Mouse (Mus musculus) layer of hippocampus, postnatal 25 days (tissue): ENCODE data around the gene Gart. TPM values are rescaled to one million over a fixed set of nuclear protein-coding genes. Genes with fewer than 3 reads are reported as not detected.

ENCODE experiments used
- DNase-seq, 2 experiments: peaks; one replicate each; pipeline ENCODE4 v3.0.0; 2022; ENCODE audit warnings: mixed read lengths in 2 of 2, low spot score in 1 of 2; ENCODE audit errors: extremely low spot score in 1 of 2
- total RNA-seq, 2 experiments: library from RNA; stranded (reverse); gene quantifications; 2 replicates each; pipeline ENCODE4 v1.2.3; 2021

Gart gene
- 10 to 100 TPM; 46.6 to 47.7 TPM for total RNA-seq

GRCm38 (mm10) chr16:91646681-91647419 lies at the start of gene Gart:
Gene Gart, minus strand, starts transcription at chr16:91646952.
- peak; percentile 78 to 87 for DNase-seq

- no peak for DNase-seq
Measured at GRCm38 (mm10) chr16:91695108-91695755, 48.5 kb upstream of the Gart start.

GRCm38 (mm10) chr16:91694455-91695084 lies 47.8 kb upstream of the Gart start:
- peak; percentile 43 to 78 for DNase-seq

- DNase-seq, result no peak
Measured at GRCm38 (mm10) chr16:91689791-91690190, 43.0 kb upstream of the Gart start.

GRCm38 (mm10) chr16:91688619-91689334 lies 42.0 kb upstream of the Gart start, which contains the start of gene Donson:
Gene Donson, minus strand, starts transcription at chr16:91688770.
- DNase-seq, result peak; percentile 86 to 89

GRCm38 (mm10) chr16:91688023-91688618 lies 41.4 kb upstream of the Gart start:
- DNase-seq, result no peak

GRCm38 (mm10) chr16:91686369-91686768 lies 39.6 kb upstream of the Gart start:
- no peak for DNase-seq

GRCm38 (mm10) chr16:91685526-91685925 lies 38.8 kb upstream of the Gart start:
- no peak for DNase-seq

GRCm38 (mm10) chr16:91680656-91681055 lies 33.9 kb upstream of the Gart start:
- no peak for DNase-seq

GRCm38 (mm10) chr16:91678147-91678911 lies 31.6 kb upstream of the Gart start:
- DNase-seq, result no peak

GRCm38 (mm10) chr16:91674500-91674899 lies 27.7 kb upstream of the Gart start:
- no peak for DNase-seq

GRCm38 (mm10) chr16:91663795-91664194 lies 17.0 kb upstream of the Gart start:
- no peak for DNase-seq

GRCm38 (mm10) chr16:91662336-91662735 lies 15.6 kb upstream of the Gart start:
- no peak for DNase-seq

- DNase-seq, result no peak
Measured at GRCm38 (mm10) chr16:91661397-91661796, 14.6 kb upstream of the Gart start.

- DNase-seq, result no peak
Measured at GRCm38 (mm10) chr16:91659798-91660197, 13.0 kb upstream of the Gart start.

- DNase-seq, result no peak
Measured at GRCm38 (mm10) chr16:91658471-91658870, 11.7 kb upstream of the Gart start.

GRCm38 (mm10) chr16:91657285-91657684 lies 10.5 kb upstream of the Gart start:
- no peak for DNase-seq

GRCm38 (mm10) chr16:91655285-91655684 lies 8.5 kb upstream of the Gart start:
- DNase-seq, result no peak

- no peak for DNase-seq
Measured at GRCm38 (mm10) chr16:91652191-91652590, 5.4 kb upstream of the Gart start.

GRCm38 (mm10) chr16:91649781-91650180 lies 3.0 kb upstream of the Gart start:
- DNase-seq, result no peak
